Mouse (Mus musculus) midbrain, embryonic 12.5 days (tissue): ENCODE data around the gene Stat6. TPM values are rescaled to one million over a fixed set of nuclear protein-coding genes. Genes with fewer than 3 reads are reported as not detected.
A peak's percentile ranks its signal among the peaks of the same experiment; 100 is the strongest.
"Not testable (repeated sequence)": the region's sequence is repeated elsewhere in the genome, so short reads cannot be mapped to it uniquely, and the experiment has no call there.

Source experiments
- ATAC-seq: fragments of 200-750 bp; cut with Nextera tagmentation; 2 replicates; pipeline ENCODE4 v1.8.0; 2017; ENCODE audit warnings: low read depth, moderate TSS enrichment, moderate library complexity; ENCODE audit not compliant: low FRiP score
- H3K27ac ChIP-seq: fragments of 300-500 bp; sonication (generic); replicated peaks from 2 replicates; pipeline ENCODE4 v1.5.1; 2016; ENCODE audit warnings: mild to moderate bottlenecking
- H3K27me3 ChIP-seq: fragments of 300-500 bp; sonication (generic); 2 replicates; pipeline ENCODE4 v1.6.1; 2016; ENCODE audit warnings: mild to moderate bottlenecking
- H3K36me3 ChIP-seq: fragments of 300-500 bp; sonication (generic); 2 replicates; pipeline ENCODE4 v1.6.1; 2016
- H3K4me1 ChIP-seq: fragments of 300-500 bp; sonication (generic); 2 replicates; pipeline ENCODE4 v1.6.1; 2016
- H3K4me2 ChIP-seq: fragments of 300-500 bp; sonication (generic); replicated peaks from 2 replicates; pipeline ENCODE4 v1.6.1; 2016; ENCODE audit warnings: mild to moderate bottlenecking, moderate library complexity
- H3K4me3 ChIP-seq: fragments of 300-500 bp; sonication (generic); 2 replicates; pipeline ENCODE4 v1.5.1; 2016; ENCODE audit warnings: mild to moderate bottlenecking
- H3K9ac ChIP-seq: fragments of 300-500 bp; sonication (generic); replicated peaks from 2 replicates; pipeline ENCODE4 v1.6.1; 2016; ENCODE audit warnings: mild to moderate bottlenecking, moderate library complexity
- H3K9me3 ChIP-seq: fragments of 300-500 bp; sonication (generic); 2 replicates; pipeline ENCODE4 v1.6.1; 2016; ENCODE audit warnings: mild to moderate bottlenecking
- WGBS: fragments of 180-500 bp; shearing (Covaris S2); methylation state at CpG from one replicate; pipeline ENCODE4 v1.1.7; 2016; 5-methylcytosine and 5-hydroxymethylcytosine counted together
- polyA plus RNA-seq: library from polyadenylated mRNA; unstranded; fragments of >200 nt; fragmentation: Nextera tagmentation; extraction: Ambion mirVana; gene quantifications from 2 replicates; pipeline ENCODE4 v1.2.1, GENCODE M21; 2016

The Stat6 gene
- polyA plus RNA-seq, 1 experiment from 2014 or later = 9.0 TPM

DNA sequence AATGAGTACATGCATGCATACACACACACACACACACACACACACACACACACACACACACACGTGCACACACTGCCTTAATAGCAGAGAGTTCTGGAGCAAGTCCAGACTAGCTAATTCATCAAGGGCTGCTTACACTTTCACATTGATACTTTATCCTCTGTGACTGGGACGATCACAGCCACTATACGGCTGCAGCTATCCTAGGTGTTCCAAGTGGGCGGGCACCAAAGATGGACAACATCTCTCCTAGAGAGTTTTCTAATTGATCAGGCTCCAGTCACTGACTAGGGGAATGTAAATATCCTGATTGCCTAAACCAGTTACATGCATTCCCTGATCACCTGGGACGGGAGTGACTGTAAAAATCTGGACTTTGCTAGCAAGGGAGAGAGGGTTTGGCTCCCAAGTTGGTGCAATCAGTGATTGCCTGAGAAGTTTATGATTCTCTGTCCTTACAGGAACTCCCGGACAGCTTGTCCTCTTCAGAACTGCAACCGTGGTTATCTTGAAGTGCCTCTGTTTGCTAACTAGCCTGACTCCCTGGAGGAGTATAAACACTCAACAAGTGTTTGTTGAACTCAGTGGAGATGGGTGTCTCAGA lies 10.0 kb upstream of the Stat6 start:
- Histone ChIP-seq H3K36me3 (no peaks in the 10 kb centered on the region), H3K4me2 (no peak overlapping the region), H3K9ac (no peak overlapping the region), H3K27ac (no peak overlapping the region), H3K27me3 (no peaks in the 10 kb centered on the region; the same call in 1 of the 2 replicates), H3K4me3 (no peak overlapping the region), H3K9me3 (no peaks in the 10 kb centered on the region), H3K4me1 (no peaks in the 10 kb centered on the region)
- no peak for ATAC-seq
- 86% methylated on average over 7 of the region's 7 CpGs for WGBS

DNA sequence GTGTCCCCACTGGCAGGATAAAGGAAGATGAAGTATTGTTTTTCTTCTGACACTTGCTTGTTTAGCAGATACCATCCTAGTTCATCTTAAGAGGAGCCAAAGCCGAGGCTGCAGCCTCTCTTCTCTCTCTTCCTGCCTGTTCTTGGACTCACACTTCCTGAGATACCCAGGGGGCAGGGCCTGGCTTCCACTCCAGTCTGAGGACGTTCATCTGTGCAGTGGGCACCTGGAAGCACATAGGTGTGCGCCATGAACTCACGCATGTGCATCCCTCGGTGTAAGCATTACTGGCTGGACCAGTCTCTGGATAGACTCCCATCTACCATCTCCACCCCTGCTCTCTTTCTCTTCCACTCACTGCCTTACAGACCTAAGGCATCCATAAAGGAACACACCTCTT lies 2.4 kb upstream of the Stat6 start:
- H3K4me2 ChIP-seq = no peak overlapping the region
- H3K27me3 ChIP-seq = peaks cover 30% of the 10 kb centered on the region
- H3K4me1 ChIP-seq = peaks cover 19% of the 10 kb centered on the region
- H3K9me3 ChIP-seq = no peaks in the 10 kb centered on the region
- 79% methylated on average over 5 of the region's 5 CpGs for WGBS
- no peak overlapping the region for H3K4me3 ChIP-seq
- H3K36me3 ChIP-seq = no peaks in the 10 kb centered on the region
- H3K9ac ChIP-seq = no peak overlapping the region
- H3K27ac ChIP-seq = no peak overlapping the region
- no peak for ATAC-seq

- peak; percentile 74 for ATAC-seq
- H3K4me3 ChIP-seq = peak overlapping the region; percentile 36
- H3K27ac ChIP-seq = no peak overlapping the region
- peak overlapping the region; percentile 33 for H3K9ac ChIP-seq
- H3K36me3 ChIP-seq = no peaks in the 10 kb centered on the region
- 5% methylated on average over 19 of the region's 19 CpGs for WGBS
- peak overlapping the region; percentile 50 for H3K4me2 ChIP-seq
- peaks cover 19% of the 10 kb centered on the region for H3K4me1 ChIP-seq
- peaks cover 30% of the 10 kb centered on the region for H3K27me3 ChIP-seq
- H3K9me3 ChIP-seq = no peaks in the 10 kb centered on the region
Measured at GRCm38 (mm10) chr10:127641861-127642771, 670 bp upstream of the Stat6 start.

DNA sequence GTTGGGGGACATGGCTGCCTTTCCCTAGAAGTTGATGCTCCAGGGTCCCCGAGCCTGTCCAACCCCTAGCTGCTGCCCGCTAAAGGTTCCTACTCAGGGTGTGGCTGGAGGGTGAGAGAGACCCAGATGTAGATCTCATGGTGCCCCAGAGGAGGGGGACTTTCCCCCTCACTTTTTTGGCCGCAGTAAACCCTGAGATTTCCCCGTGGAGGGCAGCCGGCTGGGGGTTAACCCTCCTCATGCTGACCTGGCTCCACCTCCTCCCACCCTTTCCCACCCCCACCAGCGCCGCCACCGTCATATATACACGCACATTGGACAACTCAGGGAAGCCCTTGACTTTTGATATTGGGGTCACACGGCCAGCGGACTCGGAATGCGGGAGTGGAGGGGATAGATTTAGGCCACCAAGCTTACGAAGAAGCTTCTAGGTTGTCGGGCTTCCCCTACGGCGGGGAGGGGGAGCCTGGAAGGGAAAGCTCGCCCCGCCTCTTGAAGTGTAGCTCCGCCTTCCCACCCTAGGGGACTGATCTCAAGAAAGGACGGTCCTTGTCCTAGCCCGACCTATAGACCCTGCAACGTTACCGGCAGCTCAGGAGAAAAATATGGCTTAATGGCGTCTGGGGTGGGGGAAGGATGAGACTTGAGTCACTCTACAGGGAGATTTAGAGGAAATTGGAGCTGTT lies 910 bp downstream of the Stat6 start:
- ATAC-seq = peak; percentile 34; the same call in 1 of the 2 replicates
- H3K4me3 ChIP-seq = peak overlapping the region; percentile 36
- H3K4me1 ChIP-seq = peaks cover 19% of the 10 kb centered on the region
- peak overlapping the region; percentile 50 for H3K4me2 ChIP-seq
- H3K9ac ChIP-seq = peak overlapping the region; percentile 8
- 2% methylated on average over 25 of the region's 25 CpGs for WGBS
- H3K36me3 ChIP-seq = no peaks in the 10 kb centered on the region
- H3K9me3 ChIP-seq = no peaks in the 10 kb centered on the region
- peaks cover 30% of the 10 kb centered on the region for H3K27me3 ChIP-seq
- H3K27ac ChIP-seq = no peak overlapping the region

GRCm38 (mm10) chr10:127645791-127646190 lies 3.0 kb downstream of the Stat6 start:
- no peak overlapping the region for H3K4me2 ChIP-seq
- 21% methylated on average over 2 of the region's 2 CpGs for WGBS
- no peak for ATAC-seq
- no peak overlapping the region for H3K27ac ChIP-seq
- no peaks in the 10 kb centered on the region for H3K36me3 ChIP-seq
- no peak overlapping the region for H3K4me3 ChIP-seq
- no peak overlapping the region for H3K9ac ChIP-seq
- peaks cover 19% of the 10 kb centered on the region for H3K4me1 ChIP-seq
- peaks cover 27% of the 10 kb centered on the region for H3K27me3 ChIP-seq
- no peaks in the 10 kb centered on the region for H3K9me3 ChIP-seq

- Histone ChIP-seq H3K36me3 (no peaks in the 10 kb centered on the region), H3K4me3 (peak overlapping the region; percentile 13; the same call in 1 of the 2 replicates), H3K27me3 (peaks cover 6% of the 10 kb centered on the region), H3K4me2 (peak overlapping the region; percentile 9), H3K9ac (no peak overlapping the region), H3K27ac (no peak overlapping the region), H3K9me3 (no peaks in the 10 kb centered on the region), H3K4me1 (no peaks in the 10 kb centered on the region)
- no peak for ATAC-seq
- 51% methylated on average over 21 of the region's 21 CpGs for WGBS
Measured at GRCm38 (mm10) chr10:127652906-127653638, 10.3 kb downstream of the Stat6 start.

DNA sequence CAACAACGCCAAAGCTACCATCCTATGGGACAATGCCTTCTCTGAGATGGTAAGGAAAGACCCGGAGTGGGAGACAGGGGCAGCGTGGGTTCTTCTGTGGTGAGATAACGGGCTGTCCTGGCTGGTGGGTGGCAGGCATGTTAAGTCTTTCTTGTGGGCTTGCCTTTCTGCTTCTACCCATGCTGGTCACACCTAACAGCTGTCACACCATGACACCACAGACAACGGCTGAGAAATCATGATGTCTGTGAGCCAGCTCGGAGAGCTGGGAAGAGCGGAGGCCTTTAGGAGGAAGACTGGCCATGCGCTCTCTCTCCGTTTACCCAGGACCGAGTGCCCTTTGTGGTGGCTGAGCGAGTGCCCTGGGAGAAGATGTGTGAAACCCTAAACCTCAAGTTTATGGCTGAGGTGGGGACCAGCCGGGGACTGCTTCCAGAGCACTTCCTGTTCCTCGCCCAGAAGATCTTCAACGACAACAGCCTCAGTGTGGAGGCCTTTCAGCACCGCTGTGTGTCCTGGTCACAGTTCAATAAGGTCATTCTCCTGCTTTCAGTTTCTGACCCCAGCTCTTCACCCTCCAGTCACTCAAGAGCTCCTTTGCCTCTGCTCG lies 12.3 kb downstream of the Stat6 start:
- no peak overlapping the region for H3K27ac ChIP-seq
- no peaks in the 10 kb centered on the region for H3K36me3 ChIP-seq
- H3K9me3 ChIP-seq = no peaks in the 10 kb centered on the region
- no peak overlapping the region for H3K4me2 ChIP-seq
- WGBS = 82% methylated on average over 16 of the region's 16 CpGs
- peaks cover 24% of the 10 kb centered on the region for H3K27me3 ChIP-seq
- no peaks in the 10 kb centered on the region for H3K4me1 ChIP-seq
- H3K4me3 ChIP-seq = no peak overlapping the region
- H3K9ac ChIP-seq = no peak overlapping the region
- no peak for ATAC-seq

DNA sequence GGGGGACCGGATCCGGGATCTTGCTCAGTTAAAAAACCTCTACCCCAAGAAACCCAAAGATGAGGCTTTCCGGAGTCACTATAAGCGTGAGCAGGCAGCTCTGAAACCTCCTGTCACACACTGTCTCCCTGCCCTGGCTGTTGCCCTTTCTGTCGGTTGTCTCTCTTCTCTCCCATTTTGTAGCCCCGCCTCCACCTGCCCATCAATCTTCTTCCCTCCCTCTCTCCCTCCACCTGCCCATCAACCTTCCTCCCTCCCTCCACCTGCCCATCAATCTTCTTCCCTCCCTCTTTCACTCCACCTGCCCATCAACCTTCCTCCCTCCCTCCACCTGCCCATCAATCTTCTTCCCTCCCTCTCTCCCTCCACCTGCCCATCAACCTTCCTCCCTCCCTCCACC lies 14.8 kb downstream of the Stat6 start:
- not testable (repeated sequence) for H3K9ac ChIP-seq, ATAC-seq, H3K27ac ChIP-seq, H3K4me2 ChIP-seq, H3K9me3 ChIP-seq, H3K36me3 ChIP-seq, H3K4me3 ChIP-seq
- Histone ChIP-seq H3K4me1 (peaks cover 12% of the 10 kb centered on the region), H3K27me3 (peaks cover 45% of the 10 kb centered on the region)
- WGBS = 53% methylated on average over 6 of the region's 6 CpGs

- no peak for ATAC-seq
- 19% methylated on average over 6 of the region's 6 CpGs for WGBS
- peaks cover 50% of the 10 kb centered on the region for H3K27me3 ChIP-seq
- no peak overlapping the region for H3K4me2 ChIP-seq
- peaks cover 16% of the 10 kb centered on the region for H3K4me1 ChIP-seq
- no peak overlapping the region for H3K4me3 ChIP-seq
- no peak overlapping the region for H3K9ac ChIP-seq
- no peak overlapping the region for H3K27ac ChIP-seq
- no peaks in the 10 kb centered on the region for H3K9me3 ChIP-seq
- H3K36me3 ChIP-seq = no peaks in the 10 kb centered on the region
Measured at GRCm38 (mm10) chr10:127658076-127658475, 15.3 kb downstream of the Stat6 start.

DNA sequence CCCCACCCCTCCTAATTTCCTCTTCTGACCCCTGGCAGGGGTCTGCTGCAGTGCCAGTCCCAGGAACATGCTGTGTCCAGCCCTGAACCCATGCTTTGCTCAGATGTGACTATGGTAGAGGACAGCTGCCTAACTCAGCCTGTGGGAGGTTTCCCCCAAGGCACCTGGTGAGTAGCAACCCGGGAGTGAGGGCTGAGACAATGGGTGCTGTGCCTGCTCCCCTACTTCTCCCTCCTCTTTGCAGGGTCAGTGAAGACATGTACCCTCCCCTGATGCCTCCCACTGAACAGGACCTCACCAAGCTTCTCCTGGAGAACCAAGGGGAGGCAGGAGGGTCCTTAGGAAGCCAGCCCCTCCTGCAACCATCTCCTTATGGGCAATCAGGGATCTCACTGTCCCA lies 16.8 kb downstream of the Stat6 start:
- no peak overlapping the region for H3K4me2 ChIP-seq
- H3K4me3 ChIP-seq = no peak overlapping the region
- H3K9me3 ChIP-seq = no peaks in the 10 kb centered on the region
- no peak overlapping the region for H3K9ac ChIP-seq
- peaks cover 26% of the 10 kb centered on the region for H3K4me1 ChIP-seq
- no peaks in the 10 kb centered on the region for H3K36me3 ChIP-seq
- whole genome bisulfite sequencing = 50% methylated on average over 1 of the region's 1 CpGs
- peaks cover 64% of the 10 kb centered on the region for H3K27me3 ChIP-seq
- no peak for ATAC-seq
- H3K27ac ChIP-seq = no peak overlapping the region

DNA sequence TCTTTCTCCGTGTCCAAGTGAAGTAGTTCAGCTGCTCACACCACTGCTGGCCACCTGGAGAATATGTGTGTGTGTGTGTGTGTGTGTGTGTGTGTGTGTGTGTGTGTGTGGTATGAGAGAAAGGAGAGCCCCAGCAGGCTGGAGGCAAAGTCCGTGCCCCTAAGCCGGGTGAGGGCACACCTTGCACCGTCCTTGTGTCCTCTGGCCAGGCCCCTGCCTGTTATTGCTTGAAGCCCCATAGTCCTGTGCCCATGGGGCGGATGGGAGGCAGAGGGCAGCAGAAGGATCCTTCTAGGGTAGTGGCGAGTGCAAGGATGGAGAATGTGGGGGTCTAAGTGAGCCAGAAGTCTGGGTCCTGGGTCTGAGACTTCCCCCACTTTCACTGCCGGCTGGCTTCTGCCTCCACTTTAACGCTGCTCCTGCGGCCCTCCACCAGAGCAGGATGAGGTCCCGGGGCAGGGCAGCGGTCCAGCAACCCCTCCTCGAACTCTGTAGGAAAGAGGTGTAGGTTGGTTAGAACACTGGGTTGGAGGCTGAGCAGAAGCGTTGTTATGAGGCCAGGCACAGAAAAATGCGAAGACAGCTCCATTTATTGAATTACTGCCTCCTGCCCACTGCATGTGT lies 18.6 kb downstream of the Stat6 start:
- H3K9ac ChIP-seq = no peak overlapping the region; the same call in 1 of the 2 replicates
- no peak overlapping the region for H3K27ac ChIP-seq
- no peak for ATAC-seq
- no peaks in the 10 kb centered on the region for H3K36me3 ChIP-seq
- H3K9me3 ChIP-seq = no peaks in the 10 kb centered on the region
- peak overlapping the region; percentile 12; the same call in 1 of the 2 replicates for H3K4me3 ChIP-seq
- 9% methylated on average over 14 of the region's 14 CpGs for WGBS
- H3K27me3 ChIP-seq = peaks cover 83% of the 10 kb centered on the region
- H3K4me1 ChIP-seq = peaks cover 40% of the 10 kb centered on the region
- peak overlapping the region; percentile 31; the same call in 1 of the 2 replicates for H3K4me2 ChIP-seq
